Mouse (Mus musculus) liver, embryonic 14.5 days (tissue): ENCODE measurements around the gene 4931406P16Rik. TPM values are rescaled to one million over a fixed set of nuclear protein-coding genes. Genes with fewer than 3 reads are reported as not detected.

Experiments
- ATAC-seq: fragments of 200-750 bp; cut with Nextera tagmentation; 2 replicates; pipeline ENCODE4 v1.8.0; 2017; ENCODE audit warnings: moderate number of reproducible peaks, mild to moderate bottlenecking, moderate library complexity; ENCODE audit not compliant: insufficient read depth
- DNase-seq, 3 experiments: peaks; one replicate each; pipeline ENCODE4 v3.0.0-alpha.2; 2012 to 2013; ENCODE audit warnings: low read depth in 3 of 3, low spot score in 3 of 3
- H3K27ac ChIP-seq: fragments of 300-500 bp; sonication (generic); 2 replicates; pipeline ENCODE4 v1.5.1; 2014; ENCODE audit warnings: moderate library complexity, mild to moderate bottlenecking, control low read depth, inconsistent platforms
- H3K27me3 ChIP-seq: fragments of 300-500 bp; sonication (generic); 2 replicates; pipeline ENCODE4 v1.6.1; 2014; ENCODE audit warnings: mild to moderate bottlenecking, low read length, moderate library complexity; ENCODE audit not compliant: control insufficient read depth, insufficient read depth
- H3K36me3 ChIP-seq: fragments of 300-500 bp; sonication (generic); replicated peaks from 2 replicates; pipeline ENCODE4 v1.6.1; 2014; ENCODE audit warnings: low read depth; ENCODE audit not compliant: control insufficient read depth, insufficient read depth
- H3K4me1 ChIP-seq, 2 experiments: fragments of 200-500 bp in 1 of 2; fragments of 300-500 bp in 1 of 2; sonication (generic) in 1 of 2; replicated peaks; 2 replicates each; pipeline ENCODE4 v1.6.1; 2012 to 2014; ENCODE audit warnings: antibody characterized with exemption in 1 of 2, inconsistent platforms in 1 of 2, low read length in 1 of 2; ENCODE audit not compliant: control insufficient read depth in 2 of 2, insufficient read depth in 2 of 2
- H3K4me2 ChIP-seq: fragments of 300-500 bp; sonication (generic); 2 replicates; pipeline ENCODE4 v1.6.1; 2014; ENCODE audit warnings: low read depth, mild to moderate bottlenecking, control low read depth, moderate library complexity
- H3K4me3 ChIP-seq, 2 experiments: fragments of 200-500 bp in 1 of 2; fragments of 300-500 bp in 1 of 2; sonication (generic) in 1 of 2; 2 replicates each; pipeline ENCODE4 v1.5.1; 2012 to 2014; ENCODE audit warnings: low read depth in 2 of 2, low read length in 2 of 2, mild to moderate bottlenecking in 2 of 2, control low read depth in 1 of 2, inconsistent platforms in 1 of 2, moderate library complexity in 1 of 2; ENCODE audit not compliant: insufficient read depth in 1 of 2
- H3K9ac ChIP-seq: fragments of 300-500 bp; sonication (generic); replicated peaks from 2 replicates; pipeline ENCODE4 v1.6.1; 2014; ENCODE audit warnings: mild to moderate bottlenecking, control low read depth, moderate library complexity
- H3K9me3 ChIP-seq: fragments of 300-500 bp; sonication (generic); 2 replicates; pipeline ENCODE4 v1.6.1; 2016; ENCODE audit warnings: low read length, mixed read lengths; ENCODE audit not compliant: control insufficient read depth
- CTCF ChIP-seq: IDR thresholded peaks from 2 replicates; pipeline ENCODE4 v1.5.1; 2016; ENCODE audit warnings: antibody characterized with exemption, low read depth, control low read depth
- EP300 ChIP-seq: IDR thresholded peaks from 2 replicates; pipeline ENCODE4 v1.6.1; 2016; ENCODE audit warnings: antibody characterized with exemption, low read depth
- WGBS: fragments of 180-500 bp; shearing (Covaris S2); extraction: QIAGEN DNeasy Blood & Tissue Kit; methylation state at CpG from one replicate; pipeline ENCODE4 v1.1.7; 2014; ENCODE audit not compliant: insufficient replicate concordance; 5-methylcytosine and 5-hydroxymethylcytosine counted together
- polyA plus RNA-seq, 2 experiments: library from polyadenylated mRNA; depleted of rRNA in 1 of 2; stranded (reverse) in 1 of 2; unstranded in 1 of 2; fragments of >200 nt; fragmentation: Nextera tagmentation in 1 of 2; extraction: Ambion mirVana in 1 of 2; gene quantifications; 2 replicates each; pipeline versions ENCODE4 v1.2.1 to v1.2.3; 2012 to 2014

The 4931406P16Rik gene
- polyA plus RNA-seq (2012; rRNA removed) (9.4 and 10.1 TPM in 2 replicates), polyA plus RNA-seq (2014; fragmentation: Nextera tagmentation; extraction: Ambion mirVana) (11.9 and 13.9 TPM in 2 replicates)

DNA sequence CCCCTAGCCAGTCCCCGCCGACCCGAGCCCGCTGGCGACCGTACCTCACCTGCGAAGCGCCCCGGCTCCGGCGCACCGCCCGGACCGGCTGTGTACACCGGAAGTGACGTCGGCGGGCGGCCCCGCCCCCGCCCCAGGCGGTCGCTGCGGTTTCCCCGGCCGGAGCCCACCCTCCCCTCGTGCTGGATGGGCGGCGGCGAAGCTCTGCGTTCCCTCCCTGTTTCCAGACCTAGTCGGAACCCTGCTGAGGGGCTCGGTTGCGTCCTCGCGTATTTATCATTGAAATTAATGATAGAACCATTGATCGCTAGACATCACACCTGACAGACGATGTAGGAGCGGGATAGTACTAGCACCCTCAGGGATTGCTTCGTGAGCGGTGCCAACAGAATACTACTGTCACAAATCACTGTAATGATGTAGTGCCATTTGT is at the start of gene 4931406P16Rik:
TSS of gene 4931406P16Rik (minus strand) at position 109 of the 433 bp plus-strand sequence.
- Histone ChIP-seq H3K4me1 (peaks cover 12 to 16% of the 10 kb centered on the region in 2 experiments), H3K9ac (peak within 1 kb of the TSS; percentile 70), H3K27ac (peak within 1 kb of the TSS; percentile 77), H3K9me3 (no peaks in the 10 kb centered on the region), H3K4me2 (peak within 1 kb of the TSS; percentile 65), H3K36me3 (no peaks in the 10 kb centered on the region; the same call in 1 of the 2 replicates), H3K27me3 (no peaks in the 10 kb centered on the region), H3K4me3 (peak within 1 kb of the TSS; percentile 74 to 87)
- DNase-seq (peak; percentile 57 to 67 (median 61)), ATAC-seq (peak; percentile 88)
- TF ChIP-seq EP300 (no peak), CTCF (no peak)
- under 1% methylated on average over 41 of the region's 41 CpGs for WGBS

DNA sequence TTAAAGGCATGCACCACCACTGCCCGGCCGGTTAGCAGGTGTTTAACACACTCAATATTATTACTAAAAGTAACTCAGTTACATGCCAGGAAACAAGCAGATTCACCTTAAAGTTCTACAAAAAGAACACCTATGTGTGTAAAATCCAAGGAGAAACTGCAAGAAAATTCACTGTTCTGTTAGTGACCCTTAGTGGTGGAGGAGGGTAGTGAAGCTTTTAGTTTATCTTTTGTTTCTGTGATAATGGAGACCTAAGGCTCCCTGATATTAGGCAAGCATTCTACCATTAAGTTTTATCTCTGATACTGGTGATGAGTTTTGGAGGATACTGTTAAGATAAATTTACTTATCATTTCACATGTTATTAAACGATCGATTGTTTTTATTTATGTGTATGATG is 42.3 kb upstream of the 4931406P16Rik start:
- H3K36me3 ChIP-seq: peaks cover 62% of the 10 kb centered on the region
- DNase-seq: no peak
- H3K4me2 ChIP-seq: no peak overlapping the region
- H3K27ac ChIP-seq: no peak overlapping the region
- no peaks in the 10 kb centered on the region for H3K4me1 ChIP-seq
- no peak overlapping the region for H3K4me3 ChIP-seq
- no peak for ATAC-seq
- H3K9ac ChIP-seq: no peak overlapping the region
- no peaks in the 10 kb centered on the region for H3K9me3 ChIP-seq
- no peaks in the 10 kb centered on the region for H3K27me3 ChIP-seq
- 0 out of 2 replicates have a peak, but pooled peaks have one; percentile 16 for TF ChIP-seq CTCF
- no peak for TF ChIP-seq EP300
- 87% methylated on average over 4 of the region's 4 CpGs for WGBS

DNA sequence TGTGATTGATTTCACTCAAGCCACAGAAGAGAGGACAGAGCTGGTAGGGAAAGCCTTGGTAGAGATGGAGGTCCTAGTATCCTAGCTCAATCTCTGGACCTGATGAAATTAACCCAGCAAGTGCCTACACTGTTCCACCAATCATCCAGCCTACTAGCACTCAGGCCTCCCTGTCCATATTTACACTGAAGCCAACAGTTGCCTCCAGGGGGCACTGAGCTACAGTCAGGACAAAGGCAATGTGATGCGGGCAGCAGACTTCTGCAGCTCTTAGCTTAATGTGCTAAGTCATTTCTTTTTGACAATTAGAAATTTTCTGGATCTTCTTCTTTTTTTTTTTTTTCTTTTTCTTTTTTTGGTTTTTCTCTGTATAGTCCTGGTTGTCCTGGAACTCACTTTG is 38.6 kb upstream of the 4931406P16Rik start:
- no peak overlapping the region for H3K9ac ChIP-seq
- no peak overlapping the region for H3K27ac ChIP-seq
- H3K4me3 ChIP-seq: no peak overlapping the region
- H3K27me3 ChIP-seq: no peaks in the 10 kb centered on the region
- no peaks in the 10 kb centered on the region for H3K4me1 ChIP-seq
- no peak overlapping the region for H3K4me2 ChIP-seq
- TF ChIP-seq CTCF: peak; percentile 51
- TF ChIP-seq EP300: no peak
- H3K36me3 ChIP-seq: peaks cover 79% of the 10 kb centered on the region
- WGBS: 91% methylated on average over 1 of the region's 1 CpGs
- no peak for ATAC-seq
- no peaks in the 10 kb centered on the region for H3K9me3 ChIP-seq
- DNase-seq: no peak

DNA sequence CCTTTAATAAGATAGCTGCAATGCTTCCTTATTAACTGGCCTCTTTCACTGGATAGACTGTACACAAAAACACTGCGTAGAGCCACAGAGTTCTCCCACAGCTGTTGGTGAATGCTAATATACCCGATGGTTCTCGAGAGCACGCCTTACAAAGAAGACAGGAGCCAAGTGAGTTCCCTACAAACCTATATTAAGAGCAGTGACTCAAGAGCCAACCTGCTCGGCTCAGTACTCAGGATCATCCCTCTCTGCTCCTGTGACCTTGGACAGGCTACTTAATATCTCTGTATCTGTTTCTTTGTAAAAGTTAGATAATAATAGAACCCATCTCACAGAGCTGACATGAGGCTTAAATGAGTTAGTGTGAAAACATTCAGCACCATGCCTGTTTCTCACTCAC is 36.8 kb upstream of the 4931406P16Rik start:
- Histone ChIP-seq H3K4me3 (no peak overlapping the region), H3K4me2 (no peak overlapping the region), H3K27me3 (no peaks in the 10 kb centered on the region), H3K9ac (no peak overlapping the region), H3K27ac (no peak overlapping the region), H3K9me3 (no peaks in the 10 kb centered on the region), H3K36me3 (peaks cover 81% of the 10 kb centered on the region), H3K4me1 (no peaks in the 10 kb centered on the region)
- DNase-seq (no peak), ATAC-seq (no peak)
- WGBS: 95% methylated on average over 5 of the region's 5 CpGs
- TF ChIP-seq CTCF (no peak), EP300 (no peak)

DNA sequence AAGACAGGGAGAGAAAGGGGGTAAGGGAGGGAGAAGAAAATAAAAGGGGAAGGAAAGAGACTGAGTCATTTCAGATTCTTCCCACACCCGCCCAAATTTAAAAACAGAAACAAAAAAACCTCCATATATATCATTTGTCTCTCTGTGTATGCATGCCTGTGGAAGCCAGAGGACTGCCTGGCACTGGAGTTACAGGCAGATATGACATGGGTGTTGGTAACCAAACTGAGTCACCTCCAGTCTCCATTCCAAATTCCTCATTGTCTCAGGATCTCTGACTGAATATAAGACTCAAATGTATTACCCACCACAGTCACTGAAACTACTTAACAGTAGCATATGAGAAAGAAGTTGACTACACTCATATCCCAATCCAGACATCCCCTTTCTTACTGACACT is 34.7 kb upstream of the 4931406P16Rik start:
- Histone ChIP-seq H3K36me3 (peaks cover 81% of the 10 kb centered on the region), H3K9ac (no peak overlapping the region), H3K27me3 (no peaks in the 10 kb centered on the region), H3K27ac (no peak overlapping the region), H3K4me3 (no peak overlapping the region), H3K4me2 (no peak overlapping the region), H3K4me1 (no peaks in the 10 kb centered on the region), H3K9me3 (no peaks in the 10 kb centered on the region)
- ATAC-seq (no peak), DNase-seq (no peak)
- 59% methylated on average over 1 of the region's 1 CpGs for WGBS
- TF ChIP-seq EP300 (no peak), CTCF (no peak)
